Mouse (Mus musculus): ENCODE results near the gene Nfix.

Gene Nfix

GRCm38 (mm10) chr8:84799999-84800831 lies at the start of gene Nfix:
TSS of gene Nfix (minus strand) at chr8:84800344.
- DNase-seq (ENCODE audit: low spot score in 2 of 2), result peak; percentile 71 to 86

GRCm38 (mm10) chr8:84847684-84848435 lies 47.7 kb upstream of the Nfix start:
- peak in 1 of 2 experiments; percentile 20 for DNase-seq (ENCODE audit: low spot score in 2 of 2)

DNA sequence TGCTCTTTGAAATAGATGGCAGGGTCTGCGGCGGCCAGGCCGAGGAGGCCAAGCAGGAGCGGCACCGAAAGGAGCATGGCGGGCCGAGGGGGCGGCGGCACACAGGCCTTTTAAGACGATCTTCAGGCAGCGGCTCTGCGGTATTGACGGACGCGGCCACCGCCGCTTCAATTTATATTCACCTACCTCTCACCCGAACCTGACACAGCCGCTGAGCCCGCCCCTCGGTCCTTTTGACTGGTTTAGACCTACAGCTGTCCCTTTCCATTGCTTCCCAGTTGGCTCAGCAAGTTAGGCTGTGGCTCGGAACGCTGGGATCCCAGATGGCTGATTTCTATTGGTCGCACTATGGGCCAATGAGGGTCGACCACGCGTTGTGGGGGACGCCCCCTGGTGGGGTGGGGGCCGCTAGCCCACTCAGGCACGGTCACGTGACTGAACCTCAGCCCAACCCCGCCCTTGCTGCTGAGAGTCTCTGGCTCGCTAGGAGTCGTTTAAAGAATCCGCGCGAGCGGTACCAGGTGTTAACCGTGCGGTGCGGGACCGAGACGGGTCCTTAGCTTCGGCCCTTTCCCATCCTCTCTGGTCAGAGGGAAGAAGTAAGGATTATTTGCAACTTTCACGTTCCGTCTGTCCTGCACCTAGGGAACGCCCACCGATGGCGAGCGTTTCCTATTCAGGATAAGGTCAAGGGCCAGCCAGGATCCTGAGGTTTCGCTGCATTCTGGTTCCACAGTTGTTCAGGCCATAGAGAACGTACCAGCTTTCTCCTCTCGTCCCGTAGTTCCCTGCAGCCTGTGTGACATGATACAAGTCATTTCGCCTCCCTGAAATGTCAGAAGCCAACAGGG lies 46.8 kb upstream of the Nfix start, which contains the start of gene Calr:
Gene Calr (minus strand): TSS at position 213 of the 851 bp plus-strand sequence.
- peak; percentile 99 to 100 for DNase-seq (ENCODE audit: low spot score in 2 of 2)

DNA sequence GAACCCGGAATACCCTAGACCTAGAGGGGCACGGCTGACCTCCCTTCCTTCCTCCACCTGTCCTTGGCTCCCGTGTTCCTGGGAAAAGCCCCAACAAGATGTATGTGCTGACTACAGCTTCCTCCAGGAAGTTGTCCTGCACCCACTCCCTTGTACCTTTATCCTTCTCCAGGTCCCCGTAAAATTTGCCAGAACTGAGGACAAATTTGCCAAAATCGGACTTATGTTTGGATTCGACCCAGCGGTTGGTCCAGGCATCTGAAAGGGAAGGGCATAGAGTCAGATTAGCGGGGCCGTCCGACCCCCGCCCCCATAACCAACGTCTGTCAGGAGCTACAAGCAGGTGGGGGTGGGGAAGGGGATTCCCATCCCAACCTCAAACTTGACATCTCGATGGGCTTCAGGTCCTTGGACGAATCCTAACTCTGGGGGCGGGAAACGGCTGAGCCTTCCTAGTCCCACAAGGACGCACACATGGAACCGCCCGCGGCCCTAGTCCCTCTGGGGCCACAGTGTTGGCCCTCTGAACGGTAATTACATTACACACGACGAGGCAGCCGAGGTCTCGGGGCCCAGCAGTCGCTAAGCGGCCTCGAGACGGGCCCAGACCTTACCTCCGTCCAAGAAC lies 46.1 kb upstream of the Nfix start:
- DNase-seq (ENCODE audit: low spot score in 2 of 2), result no peak

DNA sequence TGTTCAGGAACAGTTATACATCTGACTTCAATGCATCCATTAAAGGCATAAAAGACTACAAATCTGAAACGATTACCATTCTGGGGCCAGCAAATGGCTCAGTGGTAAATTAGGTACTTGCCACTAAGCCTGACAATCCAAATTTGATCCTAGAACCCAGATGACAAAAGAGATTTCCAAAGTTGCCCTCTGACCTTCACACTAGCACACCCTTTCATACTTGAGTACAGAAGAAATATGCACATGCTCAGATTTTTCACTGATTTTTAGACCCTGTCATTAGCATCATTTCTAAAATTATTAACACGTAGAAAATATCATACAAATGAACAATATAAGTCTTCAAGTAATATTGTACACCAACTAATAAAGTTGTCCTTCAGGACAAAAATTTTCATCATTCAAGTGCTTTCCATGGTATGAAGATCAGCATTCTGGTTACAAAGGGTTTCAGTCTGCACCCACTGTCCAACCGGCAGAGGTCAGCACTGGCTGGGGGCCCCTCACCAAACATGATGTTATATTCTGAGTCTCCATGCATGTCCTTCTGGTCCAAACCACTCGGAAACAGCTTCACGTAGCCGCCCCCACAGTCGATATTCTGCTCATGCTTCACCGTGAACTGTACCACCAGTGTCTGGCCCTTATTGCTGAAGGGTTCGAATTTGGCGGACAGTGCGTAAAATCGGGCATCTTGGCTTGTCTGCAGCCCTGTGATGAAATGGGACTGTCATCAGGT lies 45.4 kb upstream of the Nfix start:
- DNase-seq (ENCODE audit: low spot score in 2 of 2), result peak in 1 of 2 experiments; percentile 50

GRCm38 (mm10) chr8:84844397-84845070 lies 44.4 kb upstream of the Nfix start:
- DNase-seq (ENCODE audit: low spot score in 2 of 2), result no peak

DNA sequence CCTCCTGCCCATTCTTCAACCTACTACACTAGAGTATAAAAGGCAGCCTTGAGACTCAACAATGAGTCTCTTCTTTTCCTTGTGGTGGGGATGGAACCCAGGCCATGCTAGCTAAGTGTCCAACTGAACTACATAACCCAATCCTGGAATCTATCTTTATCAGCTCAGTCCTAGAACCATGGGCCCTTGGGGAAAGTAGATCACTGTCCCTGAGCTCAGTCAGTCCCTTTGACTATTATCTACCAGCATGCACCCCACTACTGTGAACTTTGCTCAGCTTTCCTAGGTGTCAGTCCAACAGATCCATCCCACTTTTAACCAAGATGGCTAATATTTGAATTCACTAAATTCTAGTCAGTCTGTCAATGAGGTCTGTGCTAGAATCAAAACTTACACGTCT lies 41.4 kb upstream of the Nfix start:
- DNase-seq (ENCODE audit: low spot score in 2 of 2), result no peak

DNA sequence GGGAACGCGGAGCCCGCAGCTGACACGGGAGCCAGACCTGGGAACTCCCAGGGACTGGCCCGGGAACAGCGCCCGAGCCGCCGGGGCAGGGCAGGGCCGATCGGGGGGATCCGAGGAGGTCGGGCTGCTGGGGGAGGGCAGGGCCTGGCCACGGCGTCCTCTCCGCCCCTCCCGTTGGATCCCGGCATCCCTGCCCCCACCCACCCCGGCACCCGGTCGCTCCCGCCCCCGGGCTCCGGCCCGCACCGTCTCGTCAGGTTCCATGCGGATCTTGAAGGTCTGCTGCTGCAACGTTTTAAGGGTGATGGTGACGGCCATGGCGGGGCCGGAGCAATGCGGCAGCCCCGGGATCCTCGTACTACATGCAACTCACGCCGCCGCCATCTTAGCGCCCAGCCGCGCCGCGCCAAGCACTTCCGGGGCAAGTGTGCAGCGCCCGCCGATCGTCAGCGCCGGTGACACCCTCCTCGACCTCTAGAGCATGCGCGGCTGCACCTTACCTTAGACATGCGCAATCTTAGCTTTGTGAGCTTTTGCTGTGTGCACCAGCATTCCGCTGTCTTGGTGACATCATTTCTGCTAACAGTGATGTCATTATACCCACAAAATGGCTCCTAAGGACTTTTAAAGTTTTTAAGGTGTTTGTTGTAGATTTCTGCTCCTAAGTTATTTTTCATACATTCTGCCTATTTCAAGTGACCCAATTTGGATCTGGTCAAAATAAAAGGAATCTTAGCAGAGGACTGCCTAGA lies 40.3 kb upstream of the Nfix start, which contains the start of gene Rad23a:
Gene Rad23a (minus strand): TSS at position 418 of the 752 bp plus-strand sequence.
- peak; percentile 91 to 95 for DNase-seq (ENCODE audit: low spot score in 2 of 2)

GRCm38 (mm10) chr8:84839875-84840247 lies 39.7 kb upstream of the Nfix start:
- no peak for DNase-seq (ENCODE audit: low spot score in 2 of 2)

DNA sequence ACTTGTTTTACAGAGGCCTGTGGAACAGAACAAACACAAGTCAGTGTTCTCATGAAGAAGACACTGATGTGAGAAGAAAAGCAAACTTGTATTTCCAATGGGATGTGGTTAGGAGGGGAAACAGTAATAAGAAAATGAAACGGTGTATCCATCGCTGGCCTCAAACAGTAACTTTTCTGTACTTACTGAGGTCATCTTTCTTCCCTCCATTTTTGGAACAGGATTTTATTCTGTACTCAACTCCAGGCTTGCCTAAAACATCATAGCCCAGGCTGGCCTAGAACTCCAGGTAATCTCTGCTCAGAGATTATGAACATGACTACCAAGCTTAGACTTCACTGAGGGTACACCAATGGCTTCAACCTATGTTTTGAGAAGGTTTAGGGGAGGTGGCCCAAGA lies 39.3 kb upstream of the Nfix start:
- DNase-seq (ENCODE audit: low spot score in 2 of 2), result no peak

DNA sequence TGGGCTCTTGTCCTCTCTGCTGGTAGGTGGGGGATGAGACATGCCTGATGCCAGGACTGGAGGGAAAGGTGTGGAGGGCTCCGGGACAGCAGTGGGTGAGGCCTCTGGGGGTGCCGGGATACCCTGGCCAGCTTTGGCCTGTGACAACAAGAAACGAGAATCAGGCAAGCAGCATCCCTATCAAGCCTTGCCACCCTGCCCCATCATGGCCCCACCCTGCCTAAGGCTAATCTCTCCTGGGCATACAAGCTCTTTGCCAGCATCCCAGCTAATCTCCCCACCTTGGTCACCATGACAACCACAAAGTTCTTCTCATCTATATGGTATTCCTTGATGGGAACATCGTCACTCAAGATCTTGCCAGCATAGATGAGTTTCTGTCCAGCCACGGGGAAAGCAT lies 38.4 kb upstream of the Nfix start:
- peak; percentile 86 to 88 for DNase-seq (ENCODE audit: low spot score in 2 of 2)

DNA sequence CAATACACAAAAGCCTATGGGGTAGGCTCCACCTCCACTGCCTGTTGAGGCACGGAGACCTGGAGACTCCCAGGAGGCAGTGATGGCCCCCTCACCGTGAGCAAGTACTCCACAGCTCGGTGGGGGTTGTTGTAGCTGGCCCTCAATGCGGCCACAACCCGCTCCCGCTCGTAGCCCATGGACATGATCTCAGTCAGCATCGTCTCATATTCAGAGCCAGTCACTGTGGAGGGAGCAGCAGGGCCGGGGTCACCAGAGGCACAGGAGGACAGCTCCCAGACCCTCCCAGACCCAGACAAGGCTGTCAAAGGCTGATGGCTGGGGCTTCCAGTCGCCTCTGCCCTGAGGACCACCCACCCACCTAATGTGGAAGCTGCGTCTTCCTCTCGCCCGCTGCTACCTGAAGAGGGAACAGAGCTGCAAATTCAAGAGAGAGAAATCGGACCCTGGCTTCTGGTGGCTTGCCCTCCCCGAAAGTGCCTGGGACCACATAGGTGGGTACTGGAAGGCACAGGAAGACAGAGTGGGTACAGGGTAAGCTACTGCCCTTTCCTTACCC lies 37.8 kb upstream of the Nfix start:
- peak in 1 of 2 experiments; percentile 74 for DNase-seq (ENCODE audit: low spot score in 2 of 2)

DNA sequence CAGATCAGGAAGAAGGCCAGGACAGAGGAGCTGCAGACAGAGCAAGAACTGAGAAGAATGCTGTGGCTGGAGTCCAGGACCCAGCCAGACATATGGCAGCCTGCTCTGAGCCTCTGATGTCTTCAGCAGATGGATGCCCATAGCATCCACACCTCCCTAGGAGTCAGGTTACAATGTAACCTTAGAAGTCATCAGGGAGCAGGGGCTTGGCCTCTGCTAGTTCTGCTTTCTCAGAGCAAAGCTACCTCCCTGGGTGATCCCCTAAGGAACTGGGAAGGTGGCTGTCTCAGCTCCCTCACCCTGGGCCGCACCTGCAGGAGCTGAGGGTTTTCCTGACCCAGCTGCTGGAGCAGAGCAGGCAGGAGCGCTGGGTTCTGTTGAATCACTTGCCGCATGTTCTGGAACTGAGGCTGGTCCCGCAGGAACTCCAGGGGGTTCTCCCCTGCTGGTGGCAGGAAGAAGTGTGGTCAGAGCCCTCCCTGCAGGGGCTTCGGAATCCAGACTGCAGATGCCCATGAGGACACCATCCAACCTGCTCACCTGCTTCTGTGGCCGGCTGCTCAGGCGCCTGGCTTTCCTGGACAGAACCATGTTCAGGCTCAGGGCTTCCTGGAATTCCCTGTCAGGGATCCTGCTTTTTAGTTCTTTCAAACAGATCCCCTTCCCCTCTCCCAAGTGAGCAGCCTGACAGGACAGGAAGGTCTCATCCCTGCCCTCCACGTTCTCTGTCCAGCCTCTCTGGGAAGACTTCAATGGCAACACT lies 37.2 kb upstream of the Nfix start:
- peak in 1 of 2 experiments; percentile 36 for DNase-seq (ENCODE audit: low spot score in 2 of 2)

- peak in 1 of 2 experiments; percentile 64 for DNase-seq (ENCODE audit: low spot score in 2 of 2)
These were observed 35.0 kb upstream of the Nfix start for GRCm38 (mm10) chr8:84834866-84835855.

GRCm38 (mm10) chr8:84834002-84834865 lies 34.1 kb upstream of the Nfix start:
- peak; percentile 22 to 68 for DNase-seq (ENCODE audit: low spot score in 2 of 2)

Data from spleen, postnatal 4 days (tissue).